8 mouse cellular contexts compared by ENCODE assay signal in genomic region chr14:61173229-61173628, GRCm38 (mm10). TPM values are rescaled to one million over a fixed set of nuclear protein-coding genes. Genes with fewer than 3 reads are reported as not detected.
DNase-seq lines count a peak whose midpoint lies in the region; ATAC-seq and TF ChIP-seq lines count a peak whose summit lies in the region.

No protein-coding gene starts in this region.

- peak overlapping the region; percentile 85 for H3K4me3 ChIP-seq in liver, embryonic 13.5 days (replicated peaks)
- peak overlapping the region; percentile 32 for H3K4me3 ChIP-seq in myocyte

- H3K79me2 ChIP-seq in myocyte (ENCODE audit: control insufficient read depth, insufficient read depth) = peaks cover 42% of the 10 kb centered on the region

- TF ChIP-seq POLR2A in myocyte (IDR thresholded peaks at IDR 0.05; ENCODE audit: insufficient read length, low read depth) = peak; percentile 13

- H3K9ac ChIP-seq in liver, embryonic 13.5 days = peak overlapping the region; percentile 92

- peak; percentile 70 for ATAC-seq in erythroid progenitor cell, adult 5-6 weeks (replicated peaks; ENCODE audit: low FRiP score, poor library complexity, severe bottlenecking)
- ATAC-seq in liver, embryonic 13.5 days (ENCODE audit: low read depth) = peak; percentile 49

- peaks cover 35% of the 10 kb centered on the region for H3K4me1 ChIP-seq in liver, embryonic 13.5 days (replicated peaks)

- 0 out of 2 replicates have a peak, but pooled peaks cover 8% of the 10 kb centered on the region for H3K36me3 ChIP-seq in liver, embryonic 13.5 days
- no peaks in the 10 kb centered on the region for H3K36me3 ChIP-seq in myocyte (ENCODE audit: control insufficient read depth, insufficient read depth)

- DNase-seq in layer of hippocampus, adult 18-20 months (ENCODE audit: low spot score in 2 of 2) = peak; percentile 45 to 60
- no peak for DNase-seq in layer of hippocampus, adult 9-10 months (ENCODE audit: low spot score)
- peak; percentile 66 for DNase-seq in adrenal gland, adult 8-10 months
- DNase-seq in induced T-regulatory cell, adult 2 months (ENCODE audit: low read depth) = peak; percentile 86
- no peak for DNase-seq in liver, embryonic 13.5 days
- peak; percentile 76 for DNase-seq in thymus, postnatal 4 days

- peak overlapping the region; percentile 94 for H3K4me2 ChIP-seq in liver, embryonic 13.5 days
- peak overlapping the region; percentile 89 for H3K4me2 ChIP-seq in myocyte (ENCODE audit: low read depth)

- H3ac ChIP-seq in myocyte (ENCODE audit: control insufficient read depth, insufficient read length) = peak overlapping the region; percentile 56

- WGBS in liver, embryonic 13.5 days (ENCODE audit: insufficient replicate concordance) = under 1% methylated on average over 37 of the region's 37 CpGs

- H3K9me3 ChIP-seq in liver, embryonic 13.5 days (replicated peaks) = no peaks in the 10 kb centered on the region

- peak overlapping the region; percentile 93 for H3K27ac ChIP-seq in liver, embryonic 13.5 days

- H3K27me3 ChIP-seq in liver, embryonic 13.5 days = 0 out of 2 replicates have a peak, but pooled peaks cover 10% of the 10 kb centered on the region
- no peaks in the 10 kb centered on the region for H3K27me3 ChIP-seq in myocyte (ENCODE audit: control insufficient read depth, insufficient read depth, insufficient read length)

TF ChIP-seq in myocyte, 11 proteins besides CTCF, POLR2A, EP300 and RAD21:
- TF ChIP-seq E2F4 (IDR thresholded peaks at IDR 0.05; ENCODE audit: insufficient read depth) = no peak
- TF ChIP-seq TCF3 (IDR thresholded peaks at IDR 0.05; ENCODE audit: insufficient read length, low read depth) = no peak
- no peak for TF ChIP-seq REST (IDR thresholded peaks at IDR 0.05; ENCODE audit: insufficient read depth, insufficient read length)
- TF ChIP-seq USF1 (IDR thresholded peaks at IDR 0.05; ENCODE audit: low read depth) = no peak
- no peak for TF ChIP-seq TCF12 (IDR thresholded peaks at IDR 0.05; ENCODE audit: insufficient read depth, poor library complexity, severe bottlenecking)
- no peak for TF ChIP-seq MYOG (IDR thresholded peaks at IDR 0.05; ENCODE audit: control insufficient read depth in 1 of 3, insufficient read depth in 1 of 3, insufficient read length in 2 of 3, low read depth in 2 of 3)
- no peak for TF ChIP-seq CEBPB (IDR thresholded peaks at IDR 0.05; ENCODE audit: insufficient read depth, poor library complexity, severe bottlenecking)
- TF ChIP-seq MAX (IDR thresholded peaks at IDR 0.05; ENCODE audit: low read depth) = no peak
- TF ChIP-seq SRF (IDR thresholded peaks at IDR 0.05; ENCODE audit: control insufficient read depth, insufficient read length, low read depth) = no peak
- TF ChIP-seq MYOD1 (IDR thresholded peaks at IDR 0.05; ENCODE audit: control insufficient read depth in 1 of 3, insufficient read length in 2 of 3, low read depth in 2 of 3) = peak in 2 of 3 experiments; percentile 32 to 41
- TF ChIP-seq POLR2AphosphoS2 (IDR thresholded peaks at IDR 0.05; ENCODE audit: insufficient read length, low read depth) = peak; percentile 37

RNA-seq across cellular contexts. Expression of gene Sacs, which starts 35.0 kb away (rescaled TPM):
- total RNA-seq in layer of hippocampus, adult 18-20 months (2021) = 10 to 100 TPM; 49.4 to 52.7 TPM
- 1 to 10 TPM; 8.4 to 9.5 (median 8.6) TPM for total RNA-seq in adrenal gland, adult 8-10 months (2022)
- total RNA-seq in erythroid progenitor cell, adult 5-6 weeks (2015; ENCODE audit: low replicate concordance) = 24.1 and 27.2 TPM in 2 replicates
- total RNA-seq in erythroid progenitor cell, adult 5-6 weeks (2017; ENCODE audit: low replicate concordance) = 22.5 and 28.0 TPM in 2 replicates
- 1.3 and 1.4 TPM in 2 replicates for polyA plus RNA-seq in liver, embryonic 13.5 days (2015; fragmentation: Nextera tagmentation; extraction: Ambion mirVana)
- 1.6 TPM for polyA plus RNA-seq in myocyte (2012; fragmentation: generic; extraction: Trizol)

Comparison
In these comparisons a context has a peak if more than half of its experiments do, and no peak if none do; other contexts are left out.
1. DNase-seq: peak in layer of hippocampus, adult 18-20 months (2 of 2), adrenal gland, adult 8-10 months (single experiment), induced T-regulatory cell, adult 2 months (single experiment) and thymus, postnatal 4 days (single experiment); none in layer of hippocampus, adult 9-10 months (single experiment) and liver, embryonic 13.5 days (single experiment).